Mouse (Mus musculus) liver, postnatal 0 days (tissue): ENCODE results near the gene Gm9732.
"Not testable (repeated sequence)": the region's sequence is repeated elsewhere in the genome, so short reads cannot be mapped to it uniquely, and the experiment has no call there.

Source experiments
- CTCF ChIP-seq: sonication (generic); IDR thresholded peaks from 2 replicates; pipeline ENCODE4 v1.5.1; 2016; ENCODE audit warnings: antibody characterized with exemption, low read depth
- EP300 ChIP-seq: IDR thresholded peaks from 2 replicates; pipeline ENCODE4 v1.6.1; 2016; ENCODE audit warnings: antibody characterized with exemption, low read depth, mild to moderate bottlenecking

DNA sequence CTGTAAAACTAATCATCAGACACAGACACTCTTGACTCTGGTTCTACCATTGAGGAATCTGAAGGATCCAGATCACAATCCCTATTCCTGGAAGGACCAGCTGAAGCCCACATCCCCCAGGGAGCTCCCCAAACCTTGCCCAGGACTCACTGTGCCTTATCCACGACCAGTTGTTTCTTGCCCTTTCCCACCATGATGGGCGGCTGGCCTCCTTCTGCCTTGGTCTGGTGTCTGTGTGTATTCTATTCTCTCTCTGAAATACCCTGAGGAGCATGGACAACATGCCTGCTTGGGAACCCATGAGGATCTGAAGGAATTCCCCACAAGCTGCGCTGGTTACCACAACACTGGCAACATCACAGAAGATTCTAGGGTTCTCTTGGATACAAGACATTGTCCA, 18.7 kb downstream of the Gm9732 start, which contains the start of gene Gm8127:
- TF ChIP-seq CTCF, EP300: not testable (repeated sequence)
